Comparison of ENCODE assay signal across 19 mouse cellular contexts in the genomic region with DNA sequence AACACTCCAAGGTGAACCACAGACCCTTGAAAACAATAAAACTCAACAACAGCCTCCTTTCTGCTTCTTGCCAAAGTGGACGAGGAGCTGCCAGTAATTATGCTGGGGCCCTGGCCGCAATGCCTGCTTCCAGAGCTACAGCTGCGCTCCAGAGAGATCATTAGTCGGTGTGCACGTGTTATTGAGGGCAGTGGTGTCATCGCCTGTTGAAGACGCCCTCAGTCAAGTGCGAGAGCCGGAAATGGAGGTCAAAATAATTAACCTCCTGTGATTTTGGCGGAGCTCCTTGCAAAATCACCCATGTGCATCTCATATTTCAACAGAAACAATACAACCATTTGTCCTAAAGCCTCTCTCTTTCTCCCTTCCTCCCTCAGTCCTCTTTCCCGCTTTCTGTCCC. TPM values are rescaled to one million over a fixed set of nuclear protein-coding genes. Genes with fewer than 3 reads are reported as not detected.
DNase-seq lines count a peak whose midpoint lies in the region; ATAC-seq and TF ChIP-seq lines count a peak whose summit lies in the region.
"Had no signal": no experiment of that assay in that cellular context is flagged by ENCODE, and none has a peak within 500 bp of the region (broad histone marks: within the 10 kb centered on the region; RNA-seq: fewer than 3 reads in every experiment).

No protein-coding gene starts in this region.

- TF ChIP-seq CTCF in hindbrain, postnatal 0 days (IDR thresholded peaks at IDR 0.05; ENCODE audit: low read depth), result no peak
- TF ChIP-seq CTCF in midbrain, postnatal 0 days (IDR thresholded peaks at IDR 0.05), result no peak
- TF ChIP-seq CTCF in cerebellum, adult 2 months (IDR thresholded peaks at IDR 0.05; ENCODE audit: borderline replicate concordance, insufficient read depth, low read depth, low read length), result no peak

- DNase-seq in hindbrain, postnatal 0 days (ENCODE audit: low spot score), result peak; percentile 27
- peak; percentile 40 for DNase-seq in midbrain, postnatal 0 days (ENCODE audit: low spot score)
- DNase-seq in midbrain, embryonic 10.5 days (ENCODE audit: low spot score), result no peak
- DNase-seq in forelimb bud, embryonic 11.5 days (ENCODE audit: low read depth, low spot score), result peak; percentile 89
- no peak for DNase-seq in ovary, postnatal 36 days (ENCODE audit: low spot score)
- no peak for DNase-seq in cerebellum, adult 2 months
- no peak for DNase-seq in ovary, postnatal 10 days (ENCODE audit: low spot score)
- DNase-seq: cerebellum, postnatal 10 days; heart, adult 18-20 months; heart, postnatal 36 days; liver, embryonic 13.5 days; thymus, postnatal 4 days had no signal

- WGBS in hindbrain, postnatal 0 days, result 25% methylated on average over 11 of the region's 11 CpGs
- 33% methylated on average over 11 of the region's 11 CpGs for WGBS in hindbrain, embryonic 13.5 days
- WGBS in midbrain, postnatal 0 days, result 61% methylated on average over 11 of the region's 11 CpGs
- 70% methylated on average over 11 of the region's 11 CpGs for WGBS in midbrain, embryonic 10.5 days
- 33% methylated on average over 11 of the region's 11 CpGs for WGBS in cerebellum, adult 2 months

- H3K27ac ChIP-seq in hindbrain, postnatal 0 days, result no peak overlapping the region
- no peak overlapping the region for H3K27ac ChIP-seq in hindbrain, embryonic 13.5 days
- no peak overlapping the region; the same call in 1 of the 2 replicates for H3K27ac ChIP-seq in midbrain, postnatal 0 days (ENCODE audit: low read depth, low read length)
- no peak overlapping the region for H3K27ac ChIP-seq in midbrain, embryonic 10.5 days (replicated peaks)
- no peak overlapping the region for H3K27ac ChIP-seq in cerebellum, adult 2 months (ENCODE audit: insufficient read depth, low read length)
- H3K27ac ChIP-seq: liver, embryonic 13.5 days had no signal

- H3K4me2 ChIP-seq in hindbrain, postnatal 0 days (ENCODE audit: low read depth, low read length), result no peak overlapping the region
- H3K4me2 ChIP-seq in hindbrain, embryonic 13.5 days, result no peak overlapping the region
- no peak overlapping the region for H3K4me2 ChIP-seq in midbrain, postnatal 0 days (ENCODE audit: low read depth, low read length, poor library complexity, severe bottlenecking)
- H3K4me2 ChIP-seq: liver, embryonic 13.5 days had no signal

- no peaks in the 10 kb centered on the region for H3K4me1 ChIP-seq in hindbrain, postnatal 0 days (ENCODE audit: insufficient read depth, low read length)
- H3K4me1 ChIP-seq in hindbrain, embryonic 13.5 days (replicated peaks), result peaks cover 9% of the 10 kb centered on the region
- H3K4me1 ChIP-seq in midbrain, postnatal 0 days (ENCODE audit: insufficient read depth, low read length), result no peaks in the 10 kb centered on the region; the same call in 1 of the 2 replicates
- H3K4me1 ChIP-seq in midbrain, embryonic 10.5 days, result peaks cover 4% of the 10 kb centered on the region; the same call in 1 of the 2 replicates
- H3K4me1 ChIP-seq in cerebellum, adult 2 months (ENCODE audit: control insufficient read depth, insufficient read depth, low read length), result no peaks in the 10 kb centered on the region
- H3K4me1 ChIP-seq: liver, embryonic 13.5 days had no signal

- no peak overlapping the region for H3K9ac ChIP-seq in hindbrain, postnatal 0 days (replicated peaks; ENCODE audit: low read length)
- no peak overlapping the region for H3K9ac ChIP-seq in hindbrain, embryonic 13.5 days
- no peak overlapping the region for H3K9ac ChIP-seq in midbrain, postnatal 0 days (replicated peaks; ENCODE audit: low read length, poor library complexity, severe bottlenecking)
- H3K9ac ChIP-seq: liver, embryonic 13.5 days had no signal

- no peaks in the 10 kb centered on the region for H3K27me3 ChIP-seq in hindbrain, postnatal 0 days (ENCODE audit: insufficient read depth, low read length)
- no peaks in the 10 kb centered on the region for H3K27me3 ChIP-seq in hindbrain, embryonic 13.5 days
- H3K27me3 ChIP-seq in midbrain, postnatal 0 days (ENCODE audit: insufficient read depth, low read length), result no peaks in the 10 kb centered on the region
- no peaks in the 10 kb centered on the region; the same call in 1 of the 2 replicates for H3K27me3 ChIP-seq in midbrain, embryonic 10.5 days (ENCODE audit: low read depth, poor library complexity, severe bottlenecking)
- no peaks in the 10 kb centered on the region for H3K27me3 ChIP-seq in cerebellum, adult 2 months (ENCODE audit: control insufficient read depth, insufficient read depth, low read length)

- no peaks in the 10 kb centered on the region for H3K9me3 ChIP-seq in hindbrain, postnatal 0 days (ENCODE audit: low read length)
- H3K9me3 ChIP-seq in hindbrain, embryonic 13.5 days, result no peaks in the 10 kb centered on the region
- no peaks in the 10 kb centered on the region for H3K9me3 ChIP-seq in midbrain, postnatal 0 days (ENCODE audit: low read length)
- H3K9me3 ChIP-seq in midbrain, embryonic 10.5 days (replicated peaks), result no peaks in the 10 kb centered on the region
- H3K9me3 ChIP-seq: liver, embryonic 13.5 days had no signal

- TF ChIP-seq POLR2A in cerebellum, adult 2 months (IDR thresholded peaks at IDR 0.05; ENCODE audit: borderline replicate concordance, insufficient read depth, low read length), result no peak

- H3K36me3 ChIP-seq in hindbrain, postnatal 0 days (ENCODE audit: insufficient read depth, low read length), result no peaks in the 10 kb centered on the region
- H3K36me3 ChIP-seq in hindbrain, embryonic 13.5 days, result no peaks in the 10 kb centered on the region
- H3K36me3 ChIP-seq in midbrain, postnatal 0 days (ENCODE audit: insufficient read depth, low read length), result no peaks in the 10 kb centered on the region
- H3K36me3 ChIP-seq in midbrain, embryonic 10.5 days, result no peaks in the 10 kb centered on the region
- H3K36me3 ChIP-seq: liver, embryonic 13.5 days had no signal

- H3K4me3 ChIP-seq in hindbrain, postnatal 0 days (ENCODE audit: low read length), result no peak overlapping the region
- no peak overlapping the region for H3K4me3 ChIP-seq in hindbrain, embryonic 13.5 days
- H3K4me3 ChIP-seq in midbrain, postnatal 0 days (ENCODE audit: low read depth, low read length), result no peak overlapping the region
- no peak overlapping the region for H3K4me3 ChIP-seq in midbrain, embryonic 10.5 days
- H3K4me3 ChIP-seq in cerebellum, adult 2 months (replicated peaks; ENCODE audit: insufficient read depth, low read depth, low read length), result no peak overlapping the region
- H3K4me3 ChIP-seq: liver, embryonic 13.5 days had no signal

- ATAC-seq in hindbrain, postnatal 0 days, result no peak
- ATAC-seq in hindbrain, embryonic 13.5 days (ENCODE audit: low FRiP score), result no peak
- ATAC-seq in midbrain, postnatal 0 days (ENCODE audit: low FRiP score), result no peak
- ATAC-seq: Patski had no signal

RNA-seq across cellular contexts. Expression of a gene that starts 13.9 kb away (rescaled TPM):
- 55.2 and 57.3 TPM in 2 replicates for total RNA-seq in hindbrain, postnatal 0 days (2014; rRNA removed)
- polyA plus RNA-seq in hindbrain, postnatal 0 days (2015; fragmentation: Nextera tagmentation; extraction: Ambion mirVana), result 18.3 and 19.2 TPM in 2 replicates
- polyA plus RNA-seq in hindbrain, embryonic 13.5 days (2015; fragmentation: Nextera tagmentation; extraction: Ambion mirVana), result 7.0 and 7.7 TPM in 2 replicates
- total RNA-seq in midbrain, postnatal 0 days (2014; rRNA removed), result 60.2 and 63.8 TPM in 2 replicates
- 19.8 and 20.3 TPM in 2 replicates for polyA plus RNA-seq in midbrain, postnatal 0 days (2015; fragmentation: Nextera tagmentation; extraction: Ambion mirVana)
- 1.7 and 2.0 TPM in 2 replicates for polyA plus RNA-seq in midbrain, embryonic 10.5 days (2016; fragmentation: Nextera tagmentation; extraction: Ambion mirVana)
- 39.7 and 43.2 TPM in 2 replicates for polyA plus RNA-seq in cerebellum, adult 2 months (2012; rRNA removed)
- total RNA-seq: heart, adult 18-20 months; heart, postnatal 36 days had no signal
- polyA plus RNA-seq: liver, embryonic 13.5 days had no signal

RNA-seq across cellular contexts. Expression of a gene that starts 53.2 kb away (rescaled TPM):
- total RNA-seq in hindbrain, postnatal 0 days (2014; rRNA removed), result 0.25 TPM in 1 of 2 replicates, not detected in the other
- 1.5 and 1.6 TPM in 2 replicates for polyA plus RNA-seq in hindbrain, postnatal 0 days (2015; fragmentation: Nextera tagmentation; extraction: Ambion mirVana)
- 1.1 and 1.4 TPM in 2 replicates for polyA plus RNA-seq in hindbrain, embryonic 13.5 days (2015; fragmentation: Nextera tagmentation; extraction: Ambion mirVana)
- total RNA-seq in midbrain, postnatal 0 days (2014; rRNA removed), result 0.24 TPM in 1 of 2 replicates, not detected in the other
- 1.1 and 1.2 TPM in 2 replicates for polyA plus RNA-seq in midbrain, postnatal 0 days (2015; fragmentation: Nextera tagmentation; extraction: Ambion mirVana)
- polyA plus RNA-seq in midbrain, embryonic 10.5 days (2016; fragmentation: Nextera tagmentation; extraction: Ambion mirVana), result 0.58 and 0.94 TPM in 2 replicates
- polyA plus RNA-seq in cerebellum, adult 2 months (2012; rRNA removed), result 0.19 TPM in 1 of 2 replicates, not detected in the other

RNA-seq across cellular contexts. Expression of a gene that starts 56.2 kb away (rescaled TPM):
- not detected in 2 replicates for total RNA-seq in hindbrain, postnatal 0 days (2014; rRNA removed)
- not detected in 2 replicates for polyA plus RNA-seq in hindbrain, postnatal 0 days (2015; fragmentation: Nextera tagmentation; extraction: Ambion mirVana)
- polyA plus RNA-seq in hindbrain, embryonic 13.5 days (2015; fragmentation: Nextera tagmentation; extraction: Ambion mirVana), result not detected in 2 replicates
- total RNA-seq in midbrain, postnatal 0 days (2014; rRNA removed), result not detected in 2 replicates
- polyA plus RNA-seq in midbrain, postnatal 0 days (2015; fragmentation: Nextera tagmentation; extraction: Ambion mirVana), result not detected in 2 replicates
- polyA plus RNA-seq in midbrain, embryonic 10.5 days (2016; fragmentation: Nextera tagmentation; extraction: Ambion mirVana), result not detected in 2 replicates
- polyA plus RNA-seq in cerebellum, adult 2 months (2012; rRNA removed), result not detected in 2 replicates
- total RNA-seq: adrenal gland, adult 18-20 months; heart, adult 18-20 months; heart, postnatal 36 days; left cerebral cortex, adult 18-20 months had no signal
- polyA plus RNA-seq: large intestine, adult 2 months; liver, embryonic 13.5 days; Patski; small intestine, adult 2 months; stomach, embryonic 16.5 days had no signal

Comparison
In these comparisons a context has a peak if more than half of its experiments do, and no peak if none do; other contexts are left out.
1. DNase-seq: peak in hindbrain, postnatal 0 days (single experiment), midbrain, postnatal 0 days (single experiment) and forelimb bud, embryonic 11.5 days (single experiment); none in midbrain, embryonic 10.5 days (single experiment), ovary, postnatal 36 days (single experiment), cerebellum, adult 2 months (0 of 2) and ovary, postnatal 10 days (single experiment).